Mouse (Mus musculus) urinary bladder, postnatal 36 days (tissue): Measurements from ENCODE around the gene St6galnac3.

Source experiments
- DNase-seq, 2 experiments: peaks; one replicate each; pipeline ENCODE4 v3.0.0; 2022; ENCODE audit warnings: low spot score in 2 of 2, mixed read lengths in 1 of 2

St6galnac3 gene

DNA sequence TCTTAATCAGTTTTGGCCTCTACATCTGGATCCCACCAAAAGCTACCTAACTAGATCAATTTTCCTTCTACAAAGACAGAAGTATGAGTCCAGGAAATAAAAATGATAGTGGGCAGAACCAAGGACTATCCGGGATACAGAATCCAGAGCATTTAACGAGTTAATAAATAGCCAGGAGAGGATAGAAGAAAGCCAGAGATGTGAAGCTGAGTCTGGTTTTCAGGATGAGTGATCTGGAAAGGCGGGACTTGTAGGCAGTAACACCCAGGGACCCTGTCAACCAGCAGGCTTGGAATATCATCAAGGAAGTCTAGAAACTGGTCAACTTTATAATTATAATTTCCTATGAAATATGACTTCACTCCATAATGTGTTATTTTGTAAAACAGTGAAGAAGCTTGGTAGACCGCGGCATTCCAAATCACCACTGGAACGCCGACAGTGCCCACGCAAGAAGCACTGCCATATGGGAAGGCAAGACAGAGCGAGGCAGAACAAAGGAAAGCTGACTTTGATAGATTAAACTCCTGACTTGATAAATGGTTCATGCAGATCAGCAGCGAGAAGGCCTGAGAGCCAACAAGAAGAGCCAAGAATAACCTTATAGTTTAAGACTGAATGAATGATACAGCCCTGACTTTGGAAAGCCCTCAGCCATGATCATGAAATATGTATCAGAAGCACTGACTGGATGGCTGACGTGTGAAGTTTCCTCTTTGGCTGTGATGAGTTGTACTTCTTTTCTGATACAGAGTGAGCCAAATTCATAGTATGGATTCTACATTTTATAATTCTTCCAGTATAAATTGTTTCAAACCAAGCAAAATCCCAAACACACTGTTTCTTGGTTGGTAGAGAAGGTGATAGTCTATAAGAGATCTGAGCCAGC is 252.1 kb downstream of the St6galnac3 start:
- no peak for DNase-seq

DNA sequence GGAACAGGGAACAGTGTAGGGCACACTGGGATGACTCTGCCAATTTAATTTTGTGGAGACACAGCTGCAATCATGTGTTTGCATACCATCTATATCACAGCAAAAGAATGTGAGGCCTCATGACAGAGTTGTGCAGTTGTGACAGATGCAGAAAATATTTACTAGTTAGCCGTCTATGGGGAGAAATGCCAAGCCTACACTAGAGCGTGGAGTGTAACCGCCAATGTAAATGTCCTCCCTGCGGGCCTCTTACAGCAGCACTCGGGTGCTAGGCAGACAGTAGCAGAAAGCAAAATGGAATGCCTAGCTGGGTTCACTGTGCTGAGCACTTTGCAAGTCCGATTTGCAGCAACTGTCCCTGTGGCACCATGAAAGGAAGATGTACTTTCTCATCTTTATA is 261.1 kb downstream of the St6galnac3 start:
- no peak for DNase-seq

DNA sequence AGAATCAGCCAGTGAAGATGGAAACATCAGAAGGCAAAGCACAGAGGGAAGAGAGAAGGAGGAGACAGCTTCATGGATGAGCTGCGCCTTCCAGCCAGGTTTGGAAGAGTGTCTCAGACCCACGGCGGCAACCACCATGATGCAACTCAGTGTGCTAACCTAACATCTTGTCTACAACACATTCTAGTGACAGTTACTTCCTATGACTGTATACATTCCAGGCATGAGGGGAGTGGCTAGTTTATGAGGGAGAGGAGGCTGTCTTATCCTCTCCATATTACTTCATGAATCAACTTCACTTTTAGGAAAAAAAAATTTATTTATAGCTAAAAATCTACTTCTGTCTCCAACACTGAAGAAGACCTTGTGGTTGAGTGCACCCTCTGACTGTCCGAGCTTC is 264.8 kb downstream of the St6galnac3 start:
- DNase-seq, result no peak

DNA sequence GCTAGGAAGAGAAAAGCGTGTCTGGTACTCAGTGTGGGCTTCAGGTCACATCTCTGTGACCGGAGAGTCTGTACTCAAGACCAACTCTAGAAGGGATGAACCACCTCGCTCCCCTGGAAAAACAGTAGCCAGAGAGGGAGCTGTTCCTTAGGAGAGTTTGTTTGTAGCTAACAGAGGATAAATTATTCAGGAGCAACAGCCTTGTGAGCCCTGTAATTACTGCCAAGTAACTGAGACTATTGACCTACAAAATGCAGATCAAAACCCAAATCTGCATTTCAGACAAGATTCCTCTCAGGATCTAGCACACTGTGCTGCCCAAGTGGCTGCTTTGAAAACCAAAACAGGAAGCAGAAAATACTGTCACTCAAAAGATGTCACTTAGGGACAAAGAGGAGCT is 266.4 kb downstream of the St6galnac3 start:
- no peak for DNase-seq

DNA sequence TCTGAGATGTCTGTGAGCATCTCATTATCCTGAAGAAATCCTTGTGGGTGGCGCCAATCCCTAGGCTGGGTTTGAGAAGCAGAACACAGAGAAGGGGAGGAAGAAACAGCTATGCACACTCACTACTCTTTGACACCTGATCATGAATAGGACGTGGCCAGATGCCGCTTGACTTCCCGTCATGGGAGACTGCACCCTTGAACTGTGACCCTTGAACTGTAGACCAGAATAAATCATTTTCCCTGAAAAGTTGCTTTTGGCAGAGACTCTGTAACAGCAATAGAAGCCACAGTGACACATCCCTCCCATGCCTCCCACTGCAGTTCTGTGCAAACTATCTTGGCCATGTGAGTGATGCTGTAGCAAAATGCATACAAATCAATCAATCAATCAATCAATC is 267.3 kb downstream of the St6galnac3 start:
- DNase-seq, result no peak

DNA sequence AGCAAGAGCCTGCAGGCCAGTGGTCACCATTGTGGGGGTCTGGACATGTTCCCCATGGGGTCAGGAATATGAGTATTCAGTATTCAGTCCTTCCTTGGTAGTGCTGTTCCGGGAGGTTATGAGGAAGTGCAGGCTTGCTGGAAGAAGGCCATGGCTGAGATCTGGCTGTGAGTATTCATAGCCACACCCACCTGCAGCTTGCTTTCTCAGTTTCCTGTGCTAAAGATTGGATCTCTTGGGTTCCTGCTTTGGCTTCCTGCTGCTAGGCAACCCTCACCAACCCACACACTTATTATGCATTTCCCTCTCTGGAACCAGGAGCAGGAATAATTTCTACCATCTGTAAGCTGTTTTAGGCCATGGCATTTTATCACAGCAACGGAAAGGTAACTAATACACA is 267.8 kb downstream of the St6galnac3 start:
- DNase-seq, result no peak

DNA sequence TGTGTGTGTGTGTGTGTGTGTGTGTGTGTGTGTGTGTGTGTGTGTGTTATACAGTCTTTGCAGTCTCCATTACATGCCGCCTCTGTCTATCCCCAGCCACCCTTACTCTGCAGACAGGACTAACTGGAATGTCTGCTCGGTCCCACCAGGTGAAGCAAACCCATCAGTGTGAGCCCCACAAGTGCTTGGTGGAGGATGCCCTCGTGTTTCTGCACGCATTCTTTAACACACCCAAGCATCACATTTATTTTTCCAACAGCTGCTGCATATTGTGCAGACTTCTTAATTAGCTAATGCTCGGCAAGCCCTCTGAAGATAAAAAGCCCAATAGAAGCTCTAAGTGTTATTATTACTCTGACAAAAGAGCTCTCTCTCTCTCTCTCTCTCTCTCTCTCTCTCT is 268.7 kb downstream of the St6galnac3 start:
- DNase-seq, result no peak

DNA sequence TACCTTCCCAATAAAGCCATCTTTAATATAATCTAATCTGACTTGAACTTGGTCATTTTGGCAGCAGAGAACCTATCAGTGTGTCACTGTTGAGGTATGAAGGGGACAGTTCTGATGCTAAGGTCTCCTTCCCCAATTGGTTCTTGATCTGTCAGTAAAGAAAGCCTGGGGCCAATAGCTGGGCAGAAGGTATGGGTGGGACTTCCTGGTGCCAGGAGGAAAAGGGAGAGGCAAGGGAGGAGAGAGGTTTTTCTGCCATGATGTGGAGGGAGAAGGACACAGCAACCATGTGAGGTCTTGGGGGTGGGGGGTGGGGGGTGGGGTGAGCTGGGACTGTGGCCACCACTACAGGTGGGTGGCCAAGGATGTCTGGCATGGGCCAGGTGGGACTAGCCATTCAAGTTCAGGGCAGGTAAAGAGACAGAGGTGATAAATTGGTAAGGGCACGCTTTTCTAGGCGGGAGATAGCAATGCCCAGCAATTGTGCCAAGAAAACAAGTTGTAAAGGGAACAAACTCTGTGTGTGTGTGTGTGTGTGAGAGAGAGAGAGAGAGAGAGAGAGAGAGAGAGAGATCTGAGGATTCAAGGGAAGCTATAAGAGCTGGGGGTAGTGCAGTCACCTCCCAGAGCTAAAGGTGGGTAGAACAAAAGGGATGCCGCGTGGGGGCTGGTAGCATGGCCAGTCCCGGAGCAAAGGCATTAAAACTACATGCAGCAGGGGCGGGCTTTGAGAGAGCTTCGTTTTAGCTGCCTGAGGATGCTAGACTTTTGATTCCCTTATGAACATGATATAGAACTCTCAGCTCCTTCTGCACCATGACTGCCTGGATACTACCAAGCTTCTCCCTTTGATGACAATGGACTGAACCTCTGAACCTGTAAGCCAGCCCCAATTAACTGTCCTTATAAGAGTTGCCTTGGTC is 271.6 kb downstream of the St6galnac3 start:
- DNase-seq, result no peak

DNA sequence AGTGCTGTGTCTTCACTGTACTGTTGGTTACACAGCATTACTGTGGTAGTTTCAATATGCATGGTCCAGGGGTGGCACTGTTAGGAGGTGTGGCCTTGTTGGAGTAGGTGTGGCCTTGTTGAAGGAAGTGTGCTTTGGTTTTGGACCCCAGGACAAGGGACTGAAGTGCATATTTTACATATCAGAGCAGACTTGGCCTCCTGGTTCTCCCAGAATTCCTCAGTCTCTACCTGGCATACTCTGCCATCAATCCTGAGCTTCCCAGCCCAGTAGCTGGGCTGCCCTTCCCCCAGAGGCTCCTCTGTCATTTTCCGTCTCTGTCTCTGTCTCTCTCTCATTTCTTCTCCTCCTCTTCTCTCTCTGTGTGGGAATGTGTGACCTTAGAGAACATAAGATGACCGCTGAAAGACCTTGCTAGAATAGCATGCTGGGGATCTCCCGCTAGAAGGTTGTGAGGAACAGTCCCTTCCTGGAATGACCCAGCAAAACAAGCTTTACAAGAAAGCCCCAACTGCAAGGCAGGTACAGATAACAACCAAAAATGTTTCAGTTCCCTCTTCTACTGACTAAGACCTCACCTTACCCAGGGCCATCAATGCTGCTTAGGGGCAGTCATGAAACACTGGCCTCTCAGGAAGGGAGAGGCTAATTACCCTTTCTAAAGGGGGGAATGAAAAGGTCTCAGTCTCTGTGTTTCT is 272.5 kb downstream of the St6galnac3 start:
- DNase-seq, result no peak

DNA sequence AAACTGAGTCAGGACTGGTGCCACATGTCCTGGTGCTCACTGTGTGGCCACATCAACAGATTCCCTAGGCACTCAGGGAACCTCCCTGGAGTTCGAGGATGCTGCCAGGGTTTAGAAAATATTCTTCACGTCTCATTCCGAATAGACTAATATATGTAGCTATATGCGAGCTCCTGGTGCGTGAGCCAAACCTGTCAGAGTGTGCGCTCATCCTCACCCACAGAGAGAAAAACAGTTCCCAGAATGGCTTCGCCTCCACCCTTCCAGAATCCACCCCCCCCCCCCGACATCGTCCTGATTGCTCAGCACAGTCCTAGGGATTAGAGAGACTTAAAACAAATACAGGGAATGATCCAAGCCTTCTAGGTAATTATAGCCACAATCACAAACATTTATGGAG is 283.6 kb downstream of the St6galnac3 start:
- DNase-seq, result no peak

DNA sequence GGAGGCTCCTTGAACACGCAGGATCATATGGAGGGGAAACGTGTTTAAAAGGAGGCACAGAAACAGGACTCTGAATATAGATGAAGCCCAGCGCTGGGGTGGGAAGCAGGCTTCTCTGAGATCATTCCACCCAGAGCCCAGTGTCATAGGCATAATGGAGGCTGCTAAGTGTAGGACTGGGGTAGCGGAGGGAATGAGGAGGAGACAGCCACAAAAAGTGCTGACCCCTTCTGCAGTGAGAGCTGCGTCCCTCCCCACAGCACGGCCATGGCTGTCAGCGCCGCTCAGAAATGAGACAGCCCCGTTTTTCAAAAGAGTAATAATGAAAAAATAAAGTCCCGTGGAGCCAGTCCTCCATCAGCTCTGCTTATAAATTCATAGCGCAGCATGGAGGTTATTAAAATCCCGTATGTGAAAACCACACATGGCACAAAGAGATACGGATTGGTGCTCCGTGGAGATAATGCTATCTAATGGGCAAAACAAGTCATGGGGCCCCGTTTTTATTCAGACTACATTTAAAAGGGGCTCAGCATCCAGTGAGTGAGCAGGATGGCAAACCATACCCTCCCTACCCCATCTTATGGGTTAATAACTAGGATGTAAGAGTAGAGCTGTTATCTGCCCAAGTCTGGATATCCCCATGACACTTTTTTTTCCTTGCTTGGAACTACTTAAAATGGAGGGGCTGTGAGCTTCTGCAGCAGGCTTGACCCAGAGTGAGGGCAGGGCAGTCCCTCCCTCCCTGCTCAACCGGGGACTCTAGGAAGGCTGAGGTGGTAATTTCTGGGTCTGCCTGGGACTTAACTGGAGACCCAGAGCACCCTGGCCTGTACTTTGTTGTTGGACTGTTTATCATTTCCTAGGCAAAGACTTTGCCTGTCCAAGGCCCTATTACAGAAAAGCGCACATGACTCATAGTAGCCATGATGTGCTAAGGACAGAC is 288.6 kb downstream of the St6galnac3 start:
- no peak for DNase-seq

DNA sequence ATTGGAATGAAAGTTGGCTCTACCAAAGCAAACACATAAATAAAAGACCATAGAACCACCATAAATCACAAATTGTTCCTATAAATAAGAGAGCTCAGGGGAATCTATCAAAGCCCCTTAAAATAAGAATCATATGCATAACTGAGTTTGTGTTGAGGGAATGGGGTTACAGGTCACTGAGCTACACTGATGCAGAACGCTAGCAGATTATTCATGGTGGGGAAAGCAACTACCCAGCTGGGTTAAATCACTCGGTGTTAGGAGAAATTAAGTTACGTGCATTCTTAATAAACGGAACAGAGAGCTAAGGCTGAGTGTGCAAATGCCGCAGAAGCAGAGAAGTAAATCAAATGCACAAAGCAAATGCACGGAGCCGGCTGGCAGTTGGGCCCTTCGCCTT is 292.0 kb downstream of the St6galnac3 start:
- DNase-seq, result no peak

DNA sequence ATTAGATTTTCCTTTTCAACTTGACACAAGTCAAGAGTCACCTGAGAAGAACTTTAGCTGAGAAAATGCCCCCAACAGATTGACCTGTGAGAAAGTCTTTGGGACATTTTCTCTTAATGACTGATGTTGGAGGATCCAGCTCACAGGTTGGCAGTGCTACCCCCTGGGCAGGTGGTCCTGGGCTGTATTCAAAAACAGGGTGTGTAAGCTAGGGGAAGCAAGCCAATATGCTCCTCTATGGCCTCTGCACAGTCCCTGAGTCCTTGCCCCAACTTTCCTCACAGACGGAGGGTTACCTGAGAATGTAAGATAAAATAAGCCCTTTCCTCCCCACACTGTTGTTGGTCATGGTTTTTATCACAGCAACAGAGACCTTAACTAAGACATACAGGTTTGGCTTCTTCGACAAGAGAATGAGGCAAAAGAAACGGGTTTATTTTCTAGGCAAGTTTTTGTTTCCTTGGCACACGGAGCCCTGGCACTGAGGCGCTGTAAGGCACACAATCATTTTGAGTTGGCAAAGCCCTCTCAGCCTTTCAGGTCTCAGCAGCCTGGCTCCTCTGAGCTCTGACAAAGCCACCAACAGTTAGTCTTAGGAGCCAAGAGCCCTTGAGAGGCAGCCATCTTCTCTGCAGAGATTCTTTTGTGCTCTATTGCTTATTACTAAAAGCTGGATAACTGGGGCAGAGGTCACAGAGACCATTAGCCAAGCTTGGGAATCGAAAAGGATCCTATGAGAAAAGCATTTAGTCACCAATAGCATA is 292.7 kb downstream of the St6galnac3 start:
- no peak for DNase-seq

DNA sequence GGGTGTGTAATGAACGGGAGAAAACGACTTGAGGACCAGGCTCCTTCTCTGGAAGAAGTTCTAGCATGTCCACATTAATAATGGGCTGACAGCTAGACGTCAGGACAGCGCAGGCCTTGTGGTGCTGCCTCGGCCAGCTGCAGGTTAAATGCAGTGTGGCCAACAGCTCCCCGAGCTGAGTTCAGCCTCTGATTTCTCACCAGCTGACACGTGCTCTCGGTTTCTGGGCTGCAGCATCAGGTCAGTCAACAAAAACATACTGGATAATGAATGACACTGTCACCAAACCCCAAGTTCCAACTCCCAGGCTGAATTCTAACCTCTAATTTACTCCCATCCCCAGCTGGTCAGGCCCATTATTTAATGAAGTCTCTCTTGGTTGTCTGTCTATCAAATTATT is 295.1 kb downstream of the St6galnac3 start:
- DNase-seq, result no peak

DNA sequence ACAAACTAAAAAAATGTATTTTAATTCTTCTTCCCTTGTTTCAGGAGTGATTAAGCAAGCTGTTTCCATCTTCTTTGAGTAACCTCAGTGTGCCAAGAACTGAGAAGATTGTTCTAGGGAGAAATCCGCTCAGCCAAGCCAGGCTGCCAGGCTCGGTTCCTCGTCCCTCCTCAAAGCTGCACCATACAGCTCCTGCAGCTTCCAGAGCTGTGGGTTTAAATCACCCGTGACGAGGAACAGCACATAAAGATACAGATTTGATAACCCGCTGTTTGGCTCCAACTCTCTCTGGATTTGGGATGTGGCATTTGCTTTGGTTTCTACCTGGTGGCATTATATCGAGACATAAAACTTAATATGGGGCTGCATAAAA is 303.1 kb downstream of the St6galnac3 start:
- no peak for DNase-seq

DNA sequence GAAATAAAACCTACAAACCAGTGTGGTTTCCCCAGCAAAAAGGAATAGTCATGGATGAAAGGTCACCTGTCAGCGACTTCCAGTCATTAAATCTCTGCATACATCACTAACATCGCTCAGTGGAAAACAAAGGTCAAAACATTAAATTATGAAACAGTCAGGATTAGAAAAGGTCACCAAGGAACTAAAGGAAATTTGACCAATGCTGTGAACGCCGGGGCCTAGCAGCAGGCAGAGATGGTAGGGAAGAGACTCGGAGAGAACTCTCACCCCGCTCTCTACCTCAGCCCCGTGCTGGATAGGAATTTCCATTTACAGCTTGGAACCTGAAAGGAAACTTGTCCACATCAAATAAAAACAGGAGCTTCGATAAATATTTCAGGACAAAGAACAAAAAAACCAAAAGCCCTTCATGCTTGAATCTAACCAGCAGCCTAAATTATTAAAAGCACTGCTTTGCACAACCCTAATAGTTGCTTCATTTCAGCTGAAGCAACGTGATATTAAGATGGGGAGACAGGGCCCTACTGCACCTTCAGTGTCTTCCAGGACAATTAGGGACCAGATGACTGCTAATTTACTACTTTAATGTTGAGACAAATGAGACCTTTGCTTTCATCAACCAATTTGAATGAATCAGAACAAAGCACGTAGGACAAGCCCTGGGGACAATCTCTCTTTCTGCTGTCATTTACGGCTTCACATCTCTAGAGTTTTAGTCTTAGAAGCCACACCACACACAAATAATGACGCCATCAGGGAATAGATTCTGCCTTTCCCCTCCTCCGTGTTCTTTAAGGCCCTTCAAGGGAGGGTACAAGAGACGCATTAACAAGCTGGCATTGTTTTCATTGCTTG is 303.7 kb downstream of the St6galnac3 start:
- no peak for DNase-seq

DNA sequence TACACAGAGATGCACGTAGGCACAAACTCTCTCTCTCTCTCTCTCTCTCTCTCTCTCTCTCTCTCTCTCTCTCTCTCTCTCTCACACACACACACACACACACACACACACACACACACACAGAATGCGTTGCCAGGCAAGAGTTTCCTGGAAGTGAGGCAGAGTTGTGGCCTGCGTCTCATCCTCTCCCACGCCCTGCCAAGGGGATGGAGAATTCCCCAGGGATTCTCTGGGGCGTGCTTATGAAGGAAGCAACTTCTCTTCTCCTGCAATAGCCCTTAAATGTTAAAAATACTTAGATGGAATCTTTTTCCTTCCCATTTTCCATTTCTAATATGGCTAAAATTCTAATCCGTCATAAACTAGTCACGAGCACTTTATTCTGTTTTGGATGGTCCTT is 305.6 kb downstream of the St6galnac3 start:
- DNase-seq, result no peak

DNA sequence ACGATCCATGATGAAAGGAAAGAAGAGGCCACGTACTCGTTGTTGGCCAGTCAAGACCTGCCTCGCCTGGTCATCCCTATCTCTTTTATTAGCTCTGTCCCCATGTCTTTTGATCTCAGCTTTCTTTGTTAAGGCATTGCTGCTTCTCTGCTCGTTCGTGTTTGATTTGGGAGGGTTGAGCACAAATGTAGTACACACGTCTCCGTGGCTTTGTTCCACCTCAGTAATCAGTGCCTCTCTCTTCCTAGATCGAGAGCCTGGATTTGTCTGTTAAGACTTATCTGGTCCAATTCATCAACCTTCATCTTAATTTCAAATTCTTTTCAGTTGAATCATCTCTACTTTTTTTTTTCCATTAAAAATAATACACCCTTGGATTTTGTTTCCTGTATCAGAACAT is 308.0 kb downstream of the St6galnac3 start:
- no peak for DNase-seq

DNA sequence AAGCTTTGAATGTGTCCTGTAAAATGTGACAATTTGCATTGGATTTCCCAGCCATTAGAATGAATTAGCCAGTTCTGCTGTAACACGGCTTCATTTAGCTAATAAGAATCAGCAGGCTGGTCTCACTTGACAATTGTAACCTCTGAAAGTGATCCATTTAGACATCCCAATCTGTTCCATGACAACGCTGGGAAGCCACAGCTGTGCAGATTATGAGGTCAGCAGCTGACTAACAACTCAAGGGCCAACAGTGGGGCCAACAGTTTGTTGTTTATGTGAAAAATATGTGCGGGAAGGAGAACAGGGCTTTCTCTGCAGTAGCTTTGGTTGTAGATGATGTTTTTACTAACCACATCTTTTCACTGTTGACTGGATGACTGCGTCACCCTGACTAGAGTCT is 308.6 kb downstream of the St6galnac3 start:
- DNase-seq, result no peak
